Mouse (Mus musculus) liver, embryonic 12.5 days (tissue): Measurements from ENCODE around the gene Rps3. TPM values are rescaled to one million over a fixed set of nuclear protein-coding genes. Genes with fewer than 3 reads are reported as not detected.
"Not testable (repeated sequence)": the region's sequence is repeated elsewhere in the genome, so short reads cannot be mapped to it uniquely, and the experiment has no call there.

ENCODE experiments used
- ATAC-seq: fragments of 200-750 bp; cut with Nextera tagmentation; 2 replicates; pipeline ENCODE4 v1.8.0; 2017; ENCODE audit warnings: moderate number of reproducible peaks, mild to moderate bottlenecking, moderate library complexity
- H3K27ac ChIP-seq: fragments of 300-500 bp; sonication (generic); 2 replicates; pipeline ENCODE4 v1.5.1; 2016; ENCODE audit warnings: mild to moderate bottlenecking
- H3K27me3 ChIP-seq: fragments of 300-500 bp; sonication (generic); replicated peaks from 2 replicates; pipeline ENCODE4 v1.6.1; 2016; ENCODE audit warnings: mild to moderate bottlenecking, moderate library complexity
- H3K36me3 ChIP-seq: fragments of 300-500 bp; sonication (generic); 2 replicates; pipeline ENCODE4 v1.6.1; 2016; ENCODE audit warnings: mild to moderate bottlenecking, moderate library complexity
- H3K4me1 ChIP-seq: fragments of 300-500 bp; sonication (generic); 2 replicates; pipeline ENCODE4 v1.6.1; 2016
- H3K4me2 ChIP-seq: fragments of 300-500 bp; sonication (generic); 2 replicates; pipeline ENCODE4 v1.6.1; 2016; ENCODE audit warnings: mild to moderate bottlenecking, moderate library complexity
- H3K4me3 ChIP-seq: fragments of 300-500 bp; sonication (generic); 2 replicates; pipeline ENCODE4 v1.5.1; 2016; ENCODE audit warnings: mild to moderate bottlenecking, moderate library complexity
- H3K9ac ChIP-seq: fragments of 300-500 bp; sonication (generic); 2 replicates; pipeline ENCODE4 v1.6.1; 2016; ENCODE audit warnings: mild to moderate bottlenecking, moderate library complexity
- H3K9me3 ChIP-seq: fragments of 300-500 bp; sonication (generic); replicated peaks from 2 replicates; pipeline ENCODE4 v1.6.1; 2016; ENCODE audit warnings: mild to moderate bottlenecking, moderate library complexity
- WGBS: fragments of 180-500 bp; shearing (Covaris S2); methylation state at CpG from one replicate; pipeline ENCODE4 v1.1.7; 2016; ENCODE audit not compliant: insufficient replicate concordance; 5-methylcytosine and 5-hydroxymethylcytosine counted together
- polyA plus RNA-seq: library from polyadenylated mRNA; unstranded; fragments of >200 nt; fragmentation: Nextera tagmentation; extraction: Ambion mirVana; gene quantifications from 2 replicates; pipeline ENCODE4 v1.2.1, GENCODE M21; 2016

The Rps3 gene
- polyA plus RNA-seq = 688 TPM in 2 replicates

DNA sequence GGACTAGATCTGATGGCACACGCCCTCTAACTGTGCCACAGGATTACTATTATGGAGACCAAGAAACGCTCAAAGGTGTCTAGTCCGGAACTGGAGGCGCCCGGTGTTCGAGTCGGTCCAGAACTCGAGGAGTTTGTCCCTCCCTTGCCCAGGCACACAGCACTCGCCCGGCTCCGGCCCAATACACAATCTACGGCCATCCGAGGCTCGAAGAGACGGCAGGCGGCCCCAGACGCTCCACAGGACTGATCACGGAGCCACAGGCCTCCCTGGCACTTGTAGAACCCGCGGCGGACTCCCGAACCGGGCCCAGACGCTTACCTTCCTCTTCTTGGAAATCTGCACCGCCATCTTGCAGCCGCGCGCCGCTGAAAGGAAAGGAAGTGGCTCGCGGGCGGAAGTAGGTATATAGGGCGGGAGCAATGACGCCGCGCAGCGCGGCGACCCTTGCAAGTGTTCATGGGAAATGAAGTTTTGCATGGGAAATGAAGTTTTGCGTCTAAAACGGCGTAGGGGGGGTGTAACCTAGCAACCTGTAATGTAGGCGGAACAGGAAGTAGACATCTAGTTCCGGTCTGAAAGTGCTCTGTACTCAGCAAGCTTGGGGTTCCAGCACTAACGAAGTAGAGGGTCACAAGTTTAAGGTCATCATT is at the start of gene Rps3:
TSS of gene Rps3 (minus strand) at position 468 of the 653 bp plus-strand sequence.
- H3K27me3 ChIP-seq = peaks cover 13% of the 10 kb centered on the region; the same call in 1 of the 2 replicates
- H3K36me3 ChIP-seq = peaks cover 44% of the 10 kb centered on the region
- H3K4me2 ChIP-seq = peak within 1 kb of the TSS; percentile 94
- peak within 1 kb of the TSS; percentile 93 for H3K9ac ChIP-seq
- no peaks in the 10 kb centered on the region for H3K9me3 ChIP-seq
- peak; percentile 94 for ATAC-seq
- WGBS = under 1% methylated on average over 45 of the region's 45 CpGs
- peak within 1 kb of the TSS; percentile 92 for H3K4me3 ChIP-seq
- peaks cover 49% of the 10 kb centered on the region for H3K4me1 ChIP-seq
- peak within 1 kb of the TSS; percentile 88 for H3K27ac ChIP-seq

DNA sequence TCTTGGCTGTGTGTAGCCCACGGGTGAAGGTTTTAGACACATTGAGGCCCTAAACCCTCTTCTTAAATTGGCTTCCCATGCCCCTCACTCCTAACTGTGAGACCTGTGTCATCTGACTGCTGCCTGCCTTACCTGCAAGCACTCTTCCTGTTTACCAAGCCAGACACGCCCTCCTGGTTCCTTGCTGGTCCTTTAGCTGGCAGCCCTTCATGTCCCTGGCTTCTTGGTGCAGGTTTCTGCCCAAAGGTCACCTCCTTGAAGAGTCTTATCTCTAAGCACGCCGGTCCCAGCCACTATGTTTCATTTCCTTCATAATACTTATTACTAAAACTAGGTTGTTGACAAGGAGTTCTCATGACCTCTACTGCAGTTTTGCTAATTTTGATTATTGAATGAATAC is 49.0 kb upstream of the Rps3 start:
- no peak for ATAC-seq
- peak overlapping the region; percentile 60 for H3K9ac ChIP-seq

DNA sequence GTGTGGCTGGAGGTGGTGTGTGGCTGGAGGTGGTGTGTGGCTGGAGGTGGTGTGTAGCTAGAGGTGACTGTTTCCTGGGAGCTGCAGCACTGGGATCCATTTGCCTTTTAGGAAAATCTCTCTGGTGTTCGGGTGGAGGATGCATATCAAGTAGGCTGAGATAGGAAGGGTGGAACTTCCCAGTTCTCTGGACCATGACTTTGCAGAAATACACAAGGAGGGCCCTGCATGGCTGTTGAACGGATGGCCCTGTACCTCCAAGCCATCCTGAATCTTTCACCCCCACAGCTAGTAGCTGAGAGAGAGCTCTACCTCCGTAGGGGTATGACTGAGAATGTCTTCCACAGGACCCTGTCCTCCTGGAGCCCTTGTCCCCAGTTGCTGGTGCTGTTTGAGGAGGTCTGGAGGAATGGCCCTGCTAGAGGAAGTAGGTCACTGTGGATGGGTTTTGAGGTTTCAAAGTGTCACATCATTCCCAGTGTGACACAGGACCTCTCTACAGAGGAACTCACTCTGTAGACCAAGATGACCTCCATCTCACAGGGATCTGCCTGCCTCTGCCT is 48.0 kb upstream of the Rps3 start:
- Histone ChIP-seq H3K9me3 (no peaks in the 10 kb centered on the region), H3K4me1 (peaks cover 80% of the 10 kb centered on the region), H3K36me3 (no peaks in the 10 kb centered on the region), H3K27me3 (no peaks in the 10 kb centered on the region), H3K27ac (peak overlapping the region; percentile 97), H3K4me3 (peak overlapping the region; percentile 21), H3K9ac (peak overlapping the region; percentile 60), H3K4me2 (peak overlapping the region; percentile 57)
- ATAC-seq = peak; percentile 59
- 24% methylated on average over 3 of the region's 3 CpGs for WGBS

More for the DNA sequence above, 49.0 kb upstream of the Rps3 start:
- H3K4me3 ChIP-seq = no peak overlapping the region
- no peaks in the 10 kb centered on the region for H3K36me3 ChIP-seq
- no peaks in the 10 kb centered on the region for H3K27me3 ChIP-seq
- peaks cover 91% of the 10 kb centered on the region for H3K4me1 ChIP-seq
- H3K4me2 ChIP-seq = peak overlapping the region; percentile 57
- 27% methylated on average over 4 of the region's 4 CpGs for WGBS
- peak overlapping the region; percentile 97 for H3K27ac ChIP-seq
- H3K9me3 ChIP-seq = no peaks in the 10 kb centered on the region

DNA sequence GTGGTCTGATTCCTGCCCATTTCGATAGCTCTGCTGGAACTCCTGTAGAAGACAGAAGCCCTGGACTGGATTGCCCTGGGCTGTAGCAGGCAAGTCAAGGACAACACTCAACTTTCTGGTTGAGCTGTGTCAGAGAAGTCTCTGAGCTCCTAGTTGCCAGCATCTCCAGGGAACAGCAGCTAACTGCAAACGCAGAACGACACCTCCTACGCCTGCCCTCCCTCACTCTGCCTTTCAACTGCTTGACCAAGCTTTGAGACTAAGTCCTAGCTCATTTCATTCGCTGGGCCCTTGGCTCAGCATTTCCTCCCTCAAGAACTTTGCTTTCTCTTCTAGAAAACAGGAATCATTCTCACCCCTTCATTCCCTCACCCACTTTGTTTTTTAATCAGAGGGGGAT is 45.9 kb upstream of the Rps3 start:
- no peaks in the 10 kb centered on the region for H3K9me3 ChIP-seq
- no peaks in the 10 kb centered on the region for H3K27me3 ChIP-seq
- no peak overlapping the region for H3K4me2 ChIP-seq
- no peak overlapping the region for H3K4me3 ChIP-seq
- 60% methylated on average over 5 of the region's 5 CpGs for WGBS
- no peaks in the 10 kb centered on the region for H3K36me3 ChIP-seq
- ATAC-seq = no peak
- peak overlapping the region; percentile 55; the same call in 1 of the 2 replicates for H3K27ac ChIP-seq
- H3K9ac ChIP-seq = no peak overlapping the region
- peaks cover 62% of the 10 kb centered on the region for H3K4me1 ChIP-seq

DNA sequence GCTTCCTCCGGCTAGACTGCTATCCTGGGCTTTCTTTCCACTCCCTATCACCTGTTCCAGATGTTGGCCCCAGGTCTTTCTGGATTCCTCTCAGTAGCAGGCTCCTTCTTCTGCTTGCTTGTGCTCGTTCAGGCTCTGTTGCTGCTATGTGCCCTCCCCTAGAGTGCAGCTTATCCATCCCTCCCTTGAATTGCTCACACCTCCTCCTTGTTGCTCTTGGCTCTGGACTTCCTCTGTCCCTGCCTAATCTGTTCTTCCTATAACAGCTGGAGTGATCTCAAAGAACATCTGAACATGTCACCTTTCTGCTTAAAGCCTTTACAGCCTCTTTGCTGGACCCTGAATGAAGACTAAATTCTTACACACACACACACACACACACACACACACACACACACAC is 45.0 kb upstream of the Rps3 start:
- Histone ChIP-seq H3K4me1 (peaks cover 53% of the 10 kb centered on the region), H3K4me3 (no peak overlapping the region), H3K27me3 (no peaks in the 10 kb centered on the region), H3K9ac (no peak overlapping the region), H3K27ac (0 out of 2 replicates have a peak overlapping the region, but pooled peaks have one; percentile 8), H3K9me3 (no peaks in the 10 kb centered on the region), H3K36me3 (no peaks in the 10 kb centered on the region), H3K4me2 (no peak overlapping the region)
- ATAC-seq = no peak
- WGBS = 36% methylated on average over 2 of the region's 2 CpGs

DNA sequence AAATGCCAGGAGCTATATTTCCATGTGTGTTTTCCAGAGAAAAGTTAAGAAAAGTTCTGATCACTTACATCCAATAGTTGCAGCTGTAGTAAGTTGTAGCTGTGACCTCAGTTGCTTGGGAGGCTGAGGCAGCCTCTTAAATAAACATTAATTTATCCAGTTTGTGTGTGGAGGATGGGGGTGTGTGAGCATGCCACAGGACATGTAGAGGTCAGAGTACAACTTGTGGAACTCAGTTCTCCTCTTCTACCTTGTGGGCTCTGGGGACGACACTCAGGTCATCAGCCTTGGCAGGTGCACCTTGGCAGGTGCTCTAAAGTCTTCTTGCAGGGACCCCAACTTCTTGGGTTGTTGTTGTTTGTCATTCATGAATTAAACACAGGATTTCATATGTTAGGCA is 40.3 kb upstream of the Rps3 start:
- Histone ChIP-seq H3K4me3 (no peak overlapping the region), H3K27ac (no peak overlapping the region), H3K9me3 (no peaks in the 10 kb centered on the region), H3K4me1 (peaks cover 15% of the 10 kb centered on the region), H3K27me3 (no peaks in the 10 kb centered on the region), H3K9ac (no peak overlapping the region), H3K4me2 (no peak overlapping the region), H3K36me3 (no peaks in the 10 kb centered on the region)
- WGBS = 79% methylated on average over 1 of the region's 1 CpGs
- ATAC-seq = no peak

DNA sequence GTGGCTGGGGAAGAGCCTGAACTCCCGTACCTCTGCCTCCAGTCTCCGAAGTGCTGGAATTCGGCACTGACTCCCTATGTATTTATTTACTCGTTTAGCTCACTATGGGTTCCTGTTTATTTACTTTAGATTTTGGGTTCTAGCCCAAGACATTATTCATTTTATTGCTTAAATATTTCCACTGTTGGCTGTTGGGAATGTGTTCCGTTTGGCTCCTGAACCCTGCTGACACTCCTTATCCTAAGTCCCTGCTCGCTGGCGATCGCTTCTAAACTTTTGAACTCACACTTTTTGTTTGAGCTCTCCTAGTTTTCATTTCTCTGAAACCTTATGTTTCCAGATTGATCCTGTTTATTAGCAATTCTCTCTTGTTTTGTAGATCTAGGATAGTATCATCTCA is 39.6 kb upstream of the Rps3 start:
- no peaks in the 10 kb centered on the region for H3K36me3 ChIP-seq
- no peak overlapping the region for H3K4me2 ChIP-seq
- H3K4me1 ChIP-seq = peaks cover 14% of the 10 kb centered on the region
- WGBS = 76% methylated on average over 8 of the region's 8 CpGs
- H3K4me3 ChIP-seq = no peak overlapping the region
- H3K9ac ChIP-seq = no peak overlapping the region
- no peak overlapping the region for H3K27ac ChIP-seq
- H3K9me3 ChIP-seq = no peaks in the 10 kb centered on the region
- H3K27me3 ChIP-seq = no peaks in the 10 kb centered on the region
- no peak for ATAC-seq

DNA sequence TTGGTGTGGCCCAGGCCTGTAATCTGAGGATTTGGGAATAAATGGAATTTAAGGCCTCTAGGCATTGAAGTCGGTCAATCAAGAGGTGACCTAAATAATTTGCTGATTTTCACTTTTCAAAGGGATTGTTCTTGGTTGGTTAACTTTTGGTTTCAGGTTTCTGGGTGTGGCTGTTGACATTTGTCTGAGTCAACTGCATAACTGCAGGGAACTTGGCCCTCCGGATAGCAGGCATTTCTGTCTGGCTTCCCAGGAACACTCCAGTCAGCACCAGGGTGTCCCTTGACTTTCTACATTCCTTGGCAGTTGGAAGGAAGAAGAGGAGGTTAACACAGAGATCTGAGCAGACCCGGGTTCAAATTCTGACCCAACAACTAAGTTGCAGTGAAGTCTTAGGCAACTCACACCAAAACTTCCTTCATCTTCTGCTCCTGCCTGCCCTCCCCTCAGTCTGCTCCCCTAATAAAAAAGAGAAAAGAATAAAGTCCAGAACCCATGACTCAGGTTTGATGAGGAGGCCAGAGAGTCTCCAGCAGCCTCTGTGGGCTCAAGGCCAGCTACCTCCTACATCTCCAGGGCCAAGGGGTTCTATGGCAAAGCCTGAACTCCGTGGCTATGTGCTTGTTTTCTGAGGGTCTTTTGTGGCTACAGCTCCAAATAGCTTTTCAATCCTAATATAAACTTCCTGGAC is 35.6 kb upstream of the Rps3 start:
- peaks cover 39% of the 10 kb centered on the region for H3K4me1 ChIP-seq
- no peak for ATAC-seq
- H3K27me3 ChIP-seq = no peaks in the 10 kb centered on the region
- H3K4me3 ChIP-seq = no peak overlapping the region
- no peak overlapping the region for H3K9ac ChIP-seq
- H3K27ac ChIP-seq = 0 out of 2 replicates have a peak overlapping the region, but pooled peaks have one; percentile 22
- H3K36me3 ChIP-seq = no peaks in the 10 kb centered on the region
- H3K4me2 ChIP-seq = no peak overlapping the region
- no peaks in the 10 kb centered on the region for H3K9me3 ChIP-seq
- 69% methylated on average over 4 of the region's 4 CpGs for WGBS

DNA sequence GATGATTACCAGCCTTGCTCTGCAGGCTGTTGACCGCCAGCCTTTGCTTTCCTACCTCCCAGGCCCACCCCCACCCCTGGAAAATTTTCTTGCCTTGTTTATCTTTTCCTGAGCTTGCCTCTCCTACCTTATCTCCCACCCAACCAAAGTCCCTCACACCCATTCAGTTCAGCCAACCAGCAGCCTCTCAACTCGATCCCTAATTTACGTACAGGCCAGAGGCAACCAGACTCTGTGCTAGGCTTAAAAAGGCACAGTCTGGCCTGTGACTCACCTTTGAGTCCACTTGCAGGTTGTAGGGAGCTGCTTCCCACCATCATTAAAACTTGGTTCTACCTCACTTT is 33.2 kb upstream of the Rps3 start:
- Histone ChIP-seq H3K4me3 (no peak overlapping the region), H3K27me3 (no peaks in the 10 kb centered on the region), H3K4me1 (peaks cover 45% of the 10 kb centered on the region), H3K4me2 (peak overlapping the region; percentile 39), H3K27ac (peak overlapping the region; percentile 91), H3K9ac (peak overlapping the region; percentile 29), H3K9me3 (no peaks in the 10 kb centered on the region), H3K36me3 (no peaks in the 10 kb centered on the region)
- 17% methylated on average over 3 of the region's 3 CpGs for WGBS
- peak; percentile 94 for ATAC-seq

DNA sequence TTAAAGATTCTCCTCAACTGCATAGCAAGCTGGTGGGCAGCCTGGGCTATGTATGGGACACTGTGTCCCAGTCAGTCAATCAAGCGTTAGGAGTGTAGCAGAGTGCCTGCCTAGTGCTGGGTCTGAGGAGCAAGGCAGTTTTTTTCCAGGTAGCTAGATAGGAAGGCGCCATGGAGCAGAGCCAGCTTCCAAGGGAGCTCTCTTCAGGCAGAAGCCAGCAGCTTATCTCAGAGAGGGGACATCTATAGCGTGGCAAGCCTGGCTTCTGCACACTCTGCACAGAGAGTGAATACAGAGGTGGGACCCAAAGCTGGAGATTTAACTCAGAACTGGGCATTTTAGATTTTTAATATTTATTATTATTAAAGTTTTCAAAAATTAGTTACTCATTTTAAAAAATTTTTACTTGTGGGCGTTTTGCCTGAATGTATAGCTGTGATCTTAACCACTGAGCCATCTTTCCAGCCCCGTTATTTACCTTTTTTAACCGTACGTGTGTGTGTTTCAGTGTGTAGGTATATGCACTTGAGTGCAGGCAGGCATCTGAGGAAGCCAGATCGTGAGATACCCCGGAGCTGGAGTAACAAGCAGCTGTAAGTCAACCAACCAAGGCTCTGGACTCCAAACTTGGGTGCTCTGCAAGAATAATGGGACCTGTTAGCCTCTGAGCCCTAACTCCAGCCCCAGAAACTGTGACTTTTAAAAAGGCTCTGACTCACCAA is 32.7 kb upstream of the Rps3 start:
- Histone ChIP-seq H3K4me3 (no peak overlapping the region), H3K36me3 (no peaks in the 10 kb centered on the region), H3K27ac (peak overlapping the region; percentile 91), H3K27me3 (no peaks in the 10 kb centered on the region), H3K9me3 (no peaks in the 10 kb centered on the region), H3K9ac (0 out of 2 replicates have a peak overlapping the region, but pooled peaks have one; percentile 36), H3K4me1 (peaks cover 45% of the 10 kb centered on the region), H3K4me2 (peak overlapping the region; percentile 39)
- ATAC-seq = peak; percentile 62
- WGBS = 47% methylated on average over 9 of the region's 9 CpGs

DNA sequence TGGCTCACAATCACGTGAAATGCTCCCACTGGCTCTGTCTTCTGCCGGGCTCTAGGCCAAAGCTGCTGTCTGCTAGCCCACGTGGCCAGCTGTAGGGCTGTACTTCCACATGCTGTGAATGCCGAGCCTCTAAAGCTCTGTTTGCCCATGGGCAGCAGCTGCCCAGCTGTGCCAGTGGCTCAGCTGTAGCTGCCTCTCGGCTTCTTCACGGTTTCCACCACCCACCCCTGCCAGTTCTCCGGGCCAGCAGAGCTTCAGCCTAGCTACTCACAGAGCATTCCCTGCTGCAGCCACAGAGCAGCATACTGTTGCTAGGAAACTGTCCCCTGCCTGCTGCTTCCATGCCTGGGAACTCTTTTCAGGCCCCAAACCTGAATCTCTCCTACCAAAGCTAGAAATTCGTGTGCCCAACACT is 26.6 kb upstream of the Rps3 start:
- Histone ChIP-seq H3K27ac (0 out of 2 replicates have a peak overlapping the region, but pooled peaks have one; percentile 2), H3K36me3 (no peaks in the 10 kb centered on the region), H3K27me3 (no peaks in the 10 kb centered on the region), H3K4me1 (peaks cover 32% of the 10 kb centered on the region), H3K4me2 (no peak overlapping the region), H3K9ac (no peak overlapping the region), H3K9me3 (no peaks in the 10 kb centered on the region), H3K4me3 (no peak overlapping the region)
- no peak for ATAC-seq
- WGBS = 37% methylated on average over 8 of the region's 8 CpGs

DNA sequence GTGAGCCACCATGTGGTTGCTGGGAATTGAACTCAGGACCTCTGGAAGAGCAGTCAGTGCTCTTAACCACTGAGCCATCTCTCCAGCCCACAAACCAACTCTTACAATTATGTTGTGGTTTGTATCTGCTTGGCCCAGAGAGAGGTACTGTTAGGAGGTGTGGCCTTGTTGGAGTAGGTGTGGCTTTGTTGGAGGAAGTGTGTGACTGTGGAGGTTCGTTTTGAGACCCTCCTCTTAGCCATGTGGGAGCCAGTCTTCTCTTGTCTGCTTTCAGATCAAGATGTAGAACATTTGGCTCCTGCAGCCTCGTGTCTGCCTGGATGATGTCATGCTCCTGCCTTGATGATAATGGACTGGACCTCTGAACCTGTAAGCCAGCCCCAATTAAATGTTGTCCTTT is 24.6 kb upstream of the Rps3 start:
- 7% methylated on average over 2 of the region's 2 CpGs for WGBS
- not testable (repeated sequence) for H3K9me3 ChIP-seq, H3K9ac ChIP-seq, H3K27me3 ChIP-seq, H3K4me2 ChIP-seq, H3K36me3 ChIP-seq, H3K4me3 ChIP-seq
- Histone ChIP-seq H3K27ac (peak overlapping the region; percentile 0; the same call in 1 of the 2 replicates), H3K4me1 (peaks cover 32% of the 10 kb centered on the region)
- peak; percentile 70 for ATAC-seq
